Mouse (Mus musculus) heart, embryonic 16.5 days (tissue): ENCODE results near the gene Ceacam18. TPM values are rescaled to one million over a fixed set of nuclear protein-coding genes. Genes with fewer than 3 reads are reported as not detected.
"Not testable (repeated sequence)": the region's sequence is repeated elsewhere in the genome, so short reads cannot be mapped to it uniquely, and the experiment has no call there.

Experiments
- ATAC-seq: fragments of 200-750 bp; cut with Nextera tagmentation; replicated peaks from 2 replicates; pipeline ENCODE4 v1.8.0; 2017; ENCODE audit warnings: moderate number of reproducible peaks; ENCODE audit not compliant: insufficient read depth, low FRiP score; ENCODE audit errors: extremely low read depth
- H3K27ac ChIP-seq: fragments of 300-500 bp; sonication (generic); 2 replicates; pipeline ENCODE4 v1.5.1; 2014; ENCODE audit warnings: mild to moderate bottlenecking, low read length, control low read depth, moderate library complexity
- H3K27me3 ChIP-seq: fragments of 300-500 bp; sonication (generic); 2 replicates; pipeline ENCODE4 v1.6.1; 2014; ENCODE audit warnings: low read length, mixed read lengths; ENCODE audit not compliant: control insufficient read depth, insufficient read depth
- H3K36me3 ChIP-seq: fragments of 300-500 bp; sonication (generic); 2 replicates; pipeline ENCODE4 v1.6.1; 2014; ENCODE audit not compliant: control insufficient read depth, insufficient read depth
- H3K4me1 ChIP-seq: fragments of 300-500 bp; sonication (generic); 2 replicates; pipeline ENCODE4 v1.6.1; 2014; ENCODE audit warnings: low read length, mixed read lengths; ENCODE audit not compliant: control insufficient read depth, insufficient read depth
- H3K4me2 ChIP-seq: fragments of 300-500 bp; sonication (generic); 2 replicates; pipeline ENCODE4 v1.6.1; 2014; ENCODE audit warnings: low read depth, mild to moderate bottlenecking, control low read depth, low read length
- H3K4me3 ChIP-seq: fragments of 300-500 bp; sonication (generic); 2 replicates; pipeline ENCODE4 v1.5.1; 2014; ENCODE audit warnings: mild to moderate bottlenecking, control low read depth, low read length
- H3K9ac ChIP-seq: fragments of 300-500 bp; sonication (generic); 2 replicates; pipeline ENCODE4 v1.6.1; 2014; ENCODE audit warnings: low read length, control low read depth
- H3K9me3 ChIP-seq: fragments of 300-500 bp; sonication (generic); replicated peaks from 2 replicates; pipeline ENCODE4 v1.6.1; 2016; ENCODE audit warnings: low read length; ENCODE audit not compliant: control insufficient read depth
- WGBS: fragments of 180-500 bp; shearing (Covaris S2); extraction: QIAGEN DNeasy Blood & Tissue Kit; methylation state at CpG from one replicate; pipeline ENCODE4 v1.1.7; 2014; 5-methylcytosine and 5-hydroxymethylcytosine counted together
- polyA plus RNA-seq: library from polyadenylated mRNA; unstranded; fragments of >200 nt; fragmentation: Nextera tagmentation; extraction: Ambion mirVana; gene quantifications from 2 replicates; pipeline ENCODE4 v1.2.1, GENCODE M21; 2015

Ceacam18 gene
- polyA plus RNA-seq, 1 experiment from 2014 or later = 0.09 TPM

DNA sequence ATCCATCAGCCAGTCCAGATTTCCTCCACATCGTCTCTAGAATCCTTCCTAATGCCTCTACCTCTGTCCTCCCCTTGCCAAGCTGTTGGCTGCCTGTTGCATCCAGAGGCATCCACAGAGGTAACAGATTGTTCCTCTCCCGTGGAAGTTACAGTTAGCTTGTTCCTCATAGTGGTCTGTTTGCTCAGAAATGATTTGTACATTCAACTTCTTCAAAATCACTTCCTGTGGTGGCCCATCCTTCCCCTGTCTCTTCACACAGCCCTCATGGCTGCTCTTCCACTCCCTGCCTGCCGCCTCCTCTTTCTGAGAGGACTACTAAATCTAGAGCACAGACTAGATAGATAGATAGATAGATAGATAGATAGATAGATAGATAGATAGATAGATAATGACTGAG lies 20.0 kb downstream of the Ceacam18 start:
- Histone ChIP-seq H3K4me1 (no peaks in the 10 kb centered on the region), H3K36me3 (no peaks in the 10 kb centered on the region), H3K27me3 (no peaks in the 10 kb centered on the region), H3K4me2 (no peak overlapping the region), H3K27ac (no peak overlapping the region), H3K9ac (no peak overlapping the region), H3K4me3 (no peak overlapping the region), H3K9me3 (peaks cover 5% of the 10 kb centered on the region)
- WGBS = 65% methylated on average over 3 of the region's 3 CpGs
- no peak for ATAC-seq

- Histone ChIP-seq H3K4me1 (no peaks in the 10 kb centered on the region), H3K36me3 (no peaks in the 10 kb centered on the region), H3K9ac (no peak overlapping the region), H3K27me3 (no peaks in the 10 kb centered on the region), H3K9me3 (peaks cover 5% of the 10 kb centered on the region), H3K27ac (no peak overlapping the region), H3K4me2 (no peak overlapping the region), H3K4me3 (no peak overlapping the region)
- 49% methylated on average over 6 of the region's 6 CpGs for WGBS
- ATAC-seq = no peak
Measured at GRCm38 (mm10) chr7:43656232-43656631, 21.7 kb downstream of the Ceacam18 start.

DNA sequence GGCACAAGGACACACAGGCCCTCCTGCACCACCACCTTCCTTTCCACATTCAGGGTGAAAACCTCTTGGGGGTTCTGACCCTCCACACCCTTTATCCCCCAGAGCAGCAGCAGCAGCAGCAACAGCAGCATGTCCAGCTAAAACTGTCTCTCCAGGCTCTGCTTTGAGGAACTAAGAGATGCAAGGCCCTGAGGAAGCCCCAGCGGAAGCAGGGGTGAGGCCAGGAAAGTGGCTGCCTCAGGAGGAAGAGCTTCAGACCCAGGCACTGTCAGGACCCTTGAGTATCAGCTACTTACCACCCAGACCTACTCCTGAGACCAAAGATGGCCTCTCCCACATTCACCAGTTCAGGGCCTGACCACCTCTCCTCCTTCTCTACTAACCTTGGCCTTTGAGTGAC lies 25.5 kb downstream of the Ceacam18 start, which contains the start of gene Siglece:
TSS of gene Siglece (minus strand) at position 160 of the 400 bp plus-strand sequence.
- ATAC-seq = no peak
- H3K9ac ChIP-seq = no peak within 1 kb of the TSS
- no peaks in the 10 kb centered on the region for H3K9me3 ChIP-seq
- no peaks in the 10 kb centered on the region for H3K36me3 ChIP-seq
- no peaks in the 10 kb centered on the region for H3K27me3 ChIP-seq
- H3K4me1 ChIP-seq = no peaks in the 10 kb centered on the region
- no peak within 1 kb of the TSS for H3K4me2 ChIP-seq
- H3K4me3 ChIP-seq = no peak within 1 kb of the TSS
- WGBS = 62% methylated on average over 1 of the region's 1 CpGs
- H3K27ac ChIP-seq = no peak within 1 kb of the TSS

- no peak overlapping the region for H3K27ac ChIP-seq
- H3K9me3 ChIP-seq = no peaks in the 10 kb centered on the region
- H3K4me1 ChIP-seq = no peaks in the 10 kb centered on the region
- ATAC-seq = no peak
- no peak overlapping the region for H3K4me3 ChIP-seq
- no peaks in the 10 kb centered on the region for H3K36me3 ChIP-seq
- H3K27me3 ChIP-seq = no peaks in the 10 kb centered on the region
- no peak overlapping the region for H3K4me2 ChIP-seq
- 84% methylated on average over 1 of the region's 1 CpGs for WGBS
- H3K9ac ChIP-seq = no peak overlapping the region
Measured at GRCm38 (mm10) chr7:43662804-43663203, 28.3 kb downstream of the Ceacam18 start.

- H3K27ac ChIP-seq, H3K4me1 ChIP-seq, H3K4me3 ChIP-seq, H3K27me3 ChIP-seq, H3K9ac ChIP-seq, ATAC-seq, H3K36me3 ChIP-seq, H3K9me3 ChIP-seq, H3K4me2 ChIP-seq: not testable (repeated sequence)
- 71% methylated on average over 4 of the region's 4 CpGs for WGBS
Measured at GRCm38 (mm10) chr7:43667221-43667620, 32.7 kb downstream of the Ceacam18 start.

GRCm38 (mm10) chr7:43668582-43668981 lies 34.1 kb downstream of the Ceacam18 start:
- Histone ChIP-seq H3K4me1 (peaks cover 7% of the 10 kb centered on the region), H3K36me3 (no peaks in the 10 kb centered on the region), H3K9ac (no peak overlapping the region), H3K27me3 (no peaks in the 10 kb centered on the region), H3K4me3 (no peak overlapping the region), H3K27ac (no peak overlapping the region), H3K9me3 (no peaks in the 10 kb centered on the region), H3K4me2 (no peak overlapping the region)
- WGBS = 10% methylated on average over 3 of the region's 3 CpGs
- ATAC-seq = no peak

GRCm38 (mm10) chr7:43671064-43671808 lies 36.7 kb downstream of the Ceacam18 start:
- Histone ChIP-seq H3K36me3 (peaks cover 14% of the 10 kb centered on the region), H3K27me3 (no peaks in the 10 kb centered on the region), H3K9ac (peak overlapping the region; percentile 54; the same call in 1 of the 2 replicates), H3K9me3 (no peaks in the 10 kb centered on the region), H3K4me1 (peaks cover 7% of the 10 kb centered on the region), H3K4me2 (peak overlapping the region; percentile 91), H3K4me3 (peak overlapping the region; percentile 76), H3K27ac (peak overlapping the region; percentile 64)
- WGBS = 66% methylated on average over 11 of the region's 11 CpGs
- ATAC-seq = no peak

- under 1% methylated on average over 26 of the region's 26 CpGs for WGBS
- no peaks in the 10 kb centered on the region for H3K9me3 ChIP-seq
- H3K4me1 ChIP-seq = peaks cover 7% of the 10 kb centered on the region
- ATAC-seq = peak; percentile 97
- peak within 1 kb of the TSS; percentile 64 for H3K27ac ChIP-seq
- H3K4me3 ChIP-seq = peak within 1 kb of the TSS; percentile 76
- peak within 1 kb of the TSS; percentile 92 for H3K9ac ChIP-seq
- no peaks in the 10 kb centered on the region for H3K27me3 ChIP-seq
- H3K36me3 ChIP-seq = peaks cover 21% of the 10 kb centered on the region
- H3K4me2 ChIP-seq = peak within 1 kb of the TSS; percentile 91
Measured at GRCm38 (mm10) chr7:43671809-43672580, 37.5 kb downstream of the Ceacam18 start, which contains the start of gene Ctu1. Gene Ctu1 (plus strand): TSS chr7:43672016.
